Mouse (Mus musculus): Measurements from ENCODE around the gene Irak1bp1.

DNA sequence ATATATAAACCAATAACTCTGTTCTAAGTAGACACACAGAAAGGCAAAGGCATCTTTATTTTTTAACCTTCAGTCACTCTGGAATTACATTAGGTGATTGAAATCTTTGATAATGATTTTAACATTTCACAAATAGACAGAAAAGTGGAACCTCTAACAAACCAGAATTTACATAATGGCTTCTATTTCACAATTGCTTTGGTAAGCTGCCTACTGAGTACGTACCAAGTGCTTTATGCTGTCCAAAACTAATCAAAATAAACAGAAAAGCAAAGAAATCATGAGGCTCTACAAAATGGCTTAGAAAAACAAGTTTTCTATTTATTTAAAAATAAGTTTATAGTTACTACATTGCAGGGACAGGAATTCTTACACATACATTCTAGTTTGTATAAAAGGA, 36.8 kb downstream of the Irak1bp1 start:
- TF ChIP-seq CTCF (IDR thresholded peaks at IDR 0.05; ENCODE audit: low read depth), result no peak
- no peak for TF ChIP-seq EP300 (IDR thresholded peaks at IDR 0.05; ENCODE audit: low read depth)

Measured in liver, embryonic 14.5 days (tissue).